Mouse (Mus musculus) megakaryocyte-erythroid progenitor cell, adult 5-6 weeks (primary cell): Measurements from ENCODE around the gene Arhgap10. TPM values are rescaled to one million over a fixed set of nuclear protein-coding genes. Genes with fewer than 3 reads are reported as not detected.
A peak's percentile ranks its signal among the peaks of the same experiment; 100 is the strongest.

Experiments
- ATAC-seq: replicated peaks from 2 replicates; pipeline ENCODE4 v1.8.0; 2016; ENCODE audit warnings: mild to moderate bottlenecking, inconsistent platforms; ENCODE audit not compliant: severe bottlenecking, poor library complexity, low FRiP score, low TSS enrichment
- total RNA-seq, 2 experiments: library from RNA; stranded (forward) in 1 of 2; stranded (reverse) in 1 of 2; fragments of 200-1000, 215-1000 nt in 1 of 2; fragments of >200 nt in 1 of 2; fragmentation: Nextera tagmentation in 1 of 2; gene quantifications; 2 replicates each; pipeline ENCODE4 v1.2.3; 2014 to 2017

Arhgap10 gene
- total RNA-seq, 2 experiments from 2014 or later = 13.3 to 18.2 TPM

DNA sequence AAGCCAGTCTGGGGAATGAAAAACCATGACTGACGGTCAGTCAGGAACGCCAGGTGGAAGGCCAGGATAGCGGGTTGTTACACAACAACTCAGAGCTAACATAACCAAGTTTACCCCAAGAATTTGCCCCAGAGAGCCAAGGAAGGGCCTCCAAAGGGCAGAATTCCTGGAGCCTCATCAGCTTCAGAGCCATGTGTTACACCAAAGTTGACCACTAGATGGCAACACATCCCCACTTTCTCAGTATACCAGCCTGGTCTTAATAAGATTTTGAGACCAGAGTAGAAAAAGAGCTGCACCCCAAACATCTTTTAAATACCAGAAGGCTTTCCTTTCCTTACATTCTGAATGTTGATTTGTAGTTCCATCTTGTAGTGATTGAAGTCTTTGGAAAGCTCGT is 98.0 kb downstream of the Arhgap10 start:
- ATAC-seq = peak; percentile 64

DNA sequence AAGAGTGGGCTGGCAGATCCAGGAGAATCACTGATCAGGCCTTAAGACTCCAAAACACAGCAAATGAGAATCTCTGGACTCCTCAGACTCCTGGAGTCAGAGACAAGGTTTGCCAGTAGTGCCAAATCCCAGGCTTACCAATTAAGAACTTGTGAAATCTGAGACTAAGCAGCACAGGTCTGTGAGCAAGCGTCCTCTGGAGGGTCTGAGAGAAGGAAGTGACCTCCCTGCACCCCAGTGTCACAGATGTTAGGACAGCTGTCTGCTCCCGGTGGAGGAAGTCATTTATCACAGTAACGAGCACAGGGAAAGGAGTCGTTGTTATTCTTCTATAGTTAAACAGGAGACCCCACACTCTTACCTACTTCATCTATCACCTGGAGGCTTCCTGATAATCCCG is 101.0 kb downstream of the Arhgap10 start:
- no peak for ATAC-seq

DNA sequence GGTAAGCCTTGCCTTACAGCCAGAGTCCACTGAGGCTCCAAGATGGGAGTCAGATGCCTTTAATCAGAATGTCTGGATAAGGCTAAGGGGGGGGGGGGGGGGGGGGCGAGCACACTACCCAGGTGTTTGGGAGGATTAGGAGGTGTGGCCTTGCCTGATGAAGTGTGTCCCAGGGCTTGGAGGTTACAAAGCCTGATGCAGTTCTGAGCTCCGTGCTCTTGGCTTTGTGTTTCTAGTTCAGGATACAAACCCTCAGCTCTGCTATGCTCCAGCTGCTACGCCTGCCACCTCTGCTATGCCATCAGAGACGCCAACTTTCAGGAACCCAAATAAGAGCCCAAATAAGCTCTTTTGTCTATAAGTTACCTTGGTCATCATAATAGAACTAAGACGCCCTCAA is 101.7 kb downstream of the Arhgap10 start:
- ATAC-seq = no peak

DNA sequence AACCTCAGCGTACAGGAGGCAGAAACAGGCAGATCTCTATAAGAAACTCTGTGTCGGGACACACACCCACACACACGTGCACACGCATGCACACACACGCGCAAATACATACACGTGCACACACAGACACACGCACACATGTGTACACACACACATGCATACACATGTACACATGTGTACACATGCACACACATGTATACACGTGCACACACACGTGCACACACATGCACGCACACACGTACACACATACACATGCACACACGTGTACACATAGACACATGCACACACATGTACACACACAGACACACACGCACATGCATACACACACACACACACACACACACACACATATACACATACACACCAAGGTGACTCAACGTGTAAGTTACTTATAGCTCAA is 106.5 kb downstream of the Arhgap10 start:
- no peak for ATAC-seq

DNA sequence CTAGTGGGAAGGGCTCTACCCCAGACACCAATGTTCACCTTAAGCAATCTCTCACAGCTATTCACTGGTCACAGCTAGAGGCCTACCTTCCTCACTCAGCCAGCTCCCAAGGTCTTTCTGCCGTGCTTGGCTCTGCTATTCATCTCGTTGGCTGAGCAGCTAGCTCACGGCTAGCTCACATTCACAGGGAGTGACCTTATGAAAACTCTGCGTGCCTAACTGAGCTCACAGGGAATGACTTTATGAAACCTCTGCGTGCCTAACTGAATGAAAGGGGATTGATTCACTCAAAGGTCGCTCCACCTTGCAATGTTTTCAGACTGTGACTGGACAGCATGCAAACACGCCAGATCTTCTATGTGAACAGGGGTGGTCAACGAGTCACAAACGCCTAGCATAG is 107.4 kb downstream of the Arhgap10 start:
- no peak for ATAC-seq

DNA sequence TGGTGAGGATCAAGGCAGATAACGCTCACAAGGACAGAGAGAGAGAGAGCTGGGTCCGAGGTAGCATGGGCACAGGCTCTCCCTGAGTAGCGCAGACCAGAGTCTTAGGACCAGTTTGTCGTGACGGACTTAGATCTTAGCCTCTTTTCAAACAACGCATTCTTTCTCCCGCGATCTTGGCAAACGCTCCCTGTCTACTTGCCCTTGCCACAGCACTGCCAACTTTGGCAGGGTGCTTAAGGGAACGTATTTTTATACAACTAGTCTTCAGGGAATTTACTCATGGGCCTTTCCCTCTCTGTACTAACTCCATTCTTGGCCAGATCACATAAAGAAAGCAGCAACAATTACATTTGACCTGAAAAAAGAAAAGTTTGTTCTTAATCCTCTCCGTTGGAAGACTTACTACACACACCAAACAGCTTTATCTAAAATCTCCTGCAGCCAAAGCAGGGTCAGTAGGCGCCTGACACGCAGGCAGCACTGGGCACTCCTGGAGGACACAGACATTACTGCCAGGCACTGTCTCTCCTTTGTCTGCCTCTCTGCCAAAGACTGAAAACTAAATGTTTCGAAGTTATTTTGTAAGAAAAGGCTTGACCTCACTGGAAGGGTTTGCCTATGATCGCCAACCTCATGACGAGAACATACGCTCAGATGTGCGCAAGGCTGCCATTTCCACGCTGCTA is 109.1 kb downstream of the Arhgap10 start:
- no peak for ATAC-seq

DNA sequence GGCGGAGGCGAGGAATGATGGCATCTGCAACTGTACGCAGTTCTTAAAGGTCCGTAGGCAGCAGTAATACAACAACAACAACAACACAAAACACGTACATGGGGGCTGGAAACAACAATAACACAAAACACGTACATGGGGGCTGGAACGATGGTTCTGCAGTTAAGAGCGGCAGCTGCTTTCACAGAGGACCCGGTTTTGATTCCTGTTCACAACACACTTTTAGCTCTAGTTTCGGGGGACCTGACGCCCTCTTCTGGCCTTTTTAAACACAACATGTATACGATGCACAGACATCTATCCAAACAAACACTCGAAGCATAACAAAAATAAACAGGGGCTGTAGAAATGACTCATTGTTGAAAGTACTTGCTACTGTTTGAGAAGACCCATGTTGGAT is 110.9 kb downstream of the Arhgap10 start:
- no peak for ATAC-seq

DNA sequence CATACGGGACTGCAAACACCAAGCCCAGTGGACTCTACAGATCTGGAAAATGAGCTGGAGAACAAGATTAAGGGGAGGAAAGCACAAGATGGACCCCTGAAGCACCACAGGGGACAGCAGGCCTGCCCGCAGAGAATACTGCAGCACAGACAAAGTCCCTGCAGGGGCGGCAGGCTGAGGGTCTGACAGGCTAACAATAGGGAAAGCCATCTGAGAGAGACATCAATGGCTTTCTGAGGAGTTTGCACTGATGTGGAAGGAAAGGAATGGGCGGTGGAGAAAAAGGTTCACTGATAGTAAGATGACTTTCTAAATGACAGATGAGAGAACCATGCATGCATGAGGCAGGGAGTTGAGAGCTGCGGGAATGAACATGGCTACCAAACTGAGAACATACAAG is 111.3 kb downstream of the Arhgap10 start:
- no peak for ATAC-seq

DNA sequence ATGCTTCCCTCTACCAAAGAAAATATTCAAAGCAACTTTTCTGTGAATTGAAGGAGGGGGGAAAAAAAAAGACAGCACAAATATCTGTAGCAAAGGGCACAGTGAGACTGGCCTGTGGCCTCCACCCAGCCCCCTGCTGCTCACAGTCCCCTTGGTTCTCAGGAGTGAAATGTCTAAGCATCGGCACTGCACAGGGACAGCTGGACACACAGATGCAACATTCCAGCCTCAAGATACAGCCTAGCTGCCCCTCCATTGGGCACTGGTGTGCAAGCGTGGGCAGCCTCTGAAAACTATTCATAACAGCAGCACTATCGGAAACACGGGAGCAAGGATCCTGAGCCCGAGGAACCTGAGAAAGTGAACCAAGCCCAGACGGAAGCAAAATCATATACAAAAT is 113.7 kb downstream of the Arhgap10 start:
- ATAC-seq = no peak

DNA sequence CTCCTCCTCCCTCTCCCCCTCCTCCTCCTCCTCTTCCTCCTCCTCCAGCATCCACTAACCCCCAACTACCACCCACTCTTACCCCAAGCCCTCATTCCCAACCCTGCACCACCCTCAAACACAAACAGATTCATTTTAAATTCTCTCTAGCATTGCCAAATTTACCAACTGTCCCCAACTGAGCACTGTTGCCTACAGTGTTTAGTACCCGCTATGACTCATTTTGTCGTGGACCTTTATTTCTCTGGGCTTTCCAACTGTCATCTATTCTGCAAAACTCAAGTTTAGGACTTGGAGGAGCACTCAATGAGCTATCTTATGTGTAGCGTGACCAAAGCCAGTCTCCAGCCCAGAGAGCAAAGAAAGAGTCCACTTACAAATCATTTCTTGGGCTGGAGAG is 115.8 kb downstream of the Arhgap10 start:
- ATAC-seq = no peak

DNA sequence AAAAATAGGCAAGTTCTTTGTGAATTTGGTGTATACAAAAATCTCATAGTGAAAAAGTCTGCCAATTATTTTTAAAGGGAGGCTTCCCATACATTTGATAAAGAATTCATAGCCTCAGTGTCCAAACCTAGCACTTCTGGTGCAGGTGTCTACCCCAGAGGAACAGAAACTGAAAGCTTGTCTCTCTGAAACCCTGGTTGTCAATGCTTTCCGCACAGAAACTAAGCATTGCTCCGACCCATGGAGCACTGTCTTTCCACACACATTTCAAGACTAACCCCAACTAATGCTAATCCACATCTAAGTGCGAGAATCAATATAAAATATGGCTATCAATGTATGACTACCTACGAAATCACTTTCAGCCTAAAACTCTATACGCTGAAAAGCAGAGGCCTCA is 116.6 kb downstream of the Arhgap10 start:
- ATAC-seq = no peak

DNA sequence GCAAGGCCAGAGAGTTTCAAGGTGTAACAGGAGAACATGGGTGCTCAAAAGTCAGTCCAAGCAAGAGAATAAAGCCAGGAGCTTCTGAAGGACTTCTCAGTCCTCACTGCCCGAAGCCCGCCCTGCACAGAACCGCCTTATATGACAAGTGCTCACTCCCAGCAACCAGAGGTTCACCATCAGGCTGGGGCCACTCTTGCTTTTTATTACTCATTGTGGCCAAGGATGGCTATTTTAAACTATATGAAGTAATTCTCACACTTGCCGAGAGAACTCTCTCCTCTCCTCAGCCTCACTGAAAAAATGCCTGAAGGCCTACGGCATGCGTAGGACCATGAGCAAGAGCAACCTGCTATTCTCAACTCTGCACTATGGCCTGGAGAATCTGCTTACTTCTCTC is 133.7 kb downstream of the Arhgap10 start:
- no peak for ATAC-seq

DNA sequence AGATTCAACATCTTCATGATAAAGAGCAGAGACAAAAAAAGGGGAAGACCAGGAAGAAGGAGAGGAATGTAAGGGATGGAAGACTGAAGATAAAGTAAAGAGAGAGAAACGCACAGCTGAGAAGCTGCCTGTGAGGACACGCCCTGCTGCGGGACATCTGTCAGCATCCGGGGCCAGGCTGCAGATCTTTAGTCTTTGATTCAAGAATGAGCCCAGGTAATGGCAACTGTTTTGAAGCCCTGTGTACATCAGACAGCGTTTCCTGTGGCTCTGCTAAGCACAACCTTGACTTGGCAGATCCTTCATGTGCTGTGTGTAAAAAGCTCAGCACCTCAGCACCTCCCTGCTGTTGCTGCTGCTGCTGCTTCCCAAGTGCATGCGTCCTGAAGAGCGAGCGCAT is 134.1 kb downstream of the Arhgap10 start:
- no peak for ATAC-seq

DNA sequence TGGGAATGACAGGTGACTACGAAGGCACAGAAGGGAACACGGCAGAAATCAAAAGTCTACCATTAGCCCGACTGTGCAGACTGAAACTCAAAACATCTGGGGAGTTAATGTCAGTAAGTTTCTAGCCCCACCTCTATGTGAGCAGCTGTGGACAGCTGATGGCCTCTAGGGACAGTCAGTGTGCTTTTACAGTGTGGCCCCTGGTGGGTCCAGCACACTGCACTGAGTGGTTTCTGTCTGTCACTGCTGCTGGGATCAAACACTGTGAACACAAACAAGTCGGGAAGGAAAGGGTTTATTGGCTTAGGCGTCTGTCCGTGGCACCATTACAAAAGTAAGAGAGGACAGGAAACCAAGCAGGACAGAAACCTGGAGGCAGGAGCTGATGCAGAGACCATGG is 136.9 kb downstream of the Arhgap10 start:
- no peak for ATAC-seq

DNA sequence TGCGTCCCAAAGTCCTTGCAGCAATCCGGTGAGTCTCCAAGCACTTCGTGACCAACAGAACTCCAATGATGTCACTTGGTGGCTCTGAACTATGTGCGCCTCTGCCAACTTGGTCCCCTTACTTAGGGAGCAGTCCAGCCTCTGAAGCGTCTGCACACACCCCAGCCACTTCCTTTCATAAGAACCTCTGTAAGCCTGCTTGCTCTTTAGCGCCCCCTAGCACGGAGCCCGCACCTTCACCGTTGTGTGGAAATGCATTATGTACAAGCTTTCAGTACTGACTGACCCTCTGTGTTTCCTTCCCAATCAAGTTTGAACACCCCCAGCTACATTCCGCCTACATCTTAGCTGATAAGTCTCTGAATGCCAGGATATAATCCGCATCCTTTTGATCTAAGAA is 138.5 kb downstream of the Arhgap10 start:
- ATAC-seq = peak; percentile 52; the same call in 1 of the 2 replicates

DNA sequence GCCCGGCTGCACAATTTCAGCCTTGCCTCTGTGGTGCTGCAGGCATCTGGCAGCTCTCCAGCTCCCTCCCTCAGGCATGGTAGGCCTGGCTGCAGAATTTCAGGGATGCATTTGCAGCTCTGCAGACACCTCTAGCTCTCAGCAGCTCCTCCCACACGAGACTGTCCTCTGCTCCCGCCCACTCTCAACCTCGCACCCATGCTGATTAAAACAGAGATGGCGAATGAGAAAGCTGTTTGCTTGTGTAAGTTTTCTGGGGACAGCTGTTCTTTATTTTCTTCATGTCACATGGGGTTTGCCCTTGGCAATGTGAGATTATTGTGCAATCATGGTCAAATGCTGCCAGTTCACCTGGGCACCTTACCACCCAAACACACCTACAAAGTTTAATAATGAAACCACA is 141.3 kb downstream of the Arhgap10 start:
- ATAC-seq = no peak

DNA sequence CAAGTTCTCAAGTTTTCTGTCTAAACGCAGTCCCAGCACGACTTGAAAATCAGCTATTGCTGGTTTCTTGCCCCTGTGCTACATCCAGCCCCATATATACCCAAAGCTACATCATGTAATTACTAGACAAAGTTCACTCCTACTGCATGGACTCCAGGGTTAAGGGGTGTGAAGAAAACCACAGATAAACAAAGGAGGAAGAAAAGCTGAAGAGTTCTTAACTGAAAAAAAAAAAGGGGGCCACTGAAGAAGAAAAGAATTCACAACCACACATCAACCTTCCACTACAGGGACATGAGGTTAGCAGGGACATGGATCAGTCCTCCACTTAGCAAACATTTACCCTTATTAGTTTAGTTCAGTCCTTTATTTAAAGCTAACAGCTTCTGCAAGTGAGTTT is 141.8 kb downstream of the Arhgap10 start:
- ATAC-seq = no peak

DNA sequence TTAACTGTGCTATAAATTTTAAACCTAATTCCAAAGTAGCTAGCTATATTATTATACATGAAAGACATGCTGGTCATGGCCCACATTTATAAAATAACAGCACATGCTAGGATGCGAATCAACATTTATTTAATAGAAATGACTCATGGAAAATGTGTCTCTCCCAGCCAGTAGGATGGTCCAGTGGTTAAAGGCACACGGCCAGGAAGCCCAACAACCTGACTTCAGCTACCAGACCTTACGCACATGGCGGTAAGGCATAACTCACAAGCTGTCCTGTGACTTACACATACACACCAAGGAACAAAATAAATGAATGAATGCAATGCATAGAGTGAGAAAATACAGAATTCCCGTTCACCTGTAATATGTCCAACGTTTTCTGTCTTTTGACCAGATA is 146.7 kb downstream of the Arhgap10 start:
- ATAC-seq = no peak

DNA sequence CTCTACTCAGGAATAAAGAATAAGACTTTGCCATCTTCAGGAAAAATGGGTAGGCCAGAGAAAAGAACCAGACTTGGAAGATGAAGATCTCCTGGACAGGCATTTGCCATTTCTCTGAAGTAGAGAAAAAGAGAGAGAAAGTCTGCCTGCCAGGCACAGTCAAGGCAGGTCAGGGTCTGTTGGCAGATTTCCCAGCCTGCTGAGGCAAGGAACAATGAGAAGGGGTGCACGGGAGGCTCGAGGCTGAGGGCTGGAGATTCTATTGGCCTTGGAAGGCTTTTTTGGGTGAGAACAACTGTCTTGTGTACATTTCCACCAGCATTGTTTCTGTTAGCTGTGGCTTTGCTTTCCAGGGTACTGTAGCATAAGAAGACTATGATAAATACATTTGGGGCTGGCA is 147.4 kb downstream of the Arhgap10 start:
- ATAC-seq = no peak

DNA sequence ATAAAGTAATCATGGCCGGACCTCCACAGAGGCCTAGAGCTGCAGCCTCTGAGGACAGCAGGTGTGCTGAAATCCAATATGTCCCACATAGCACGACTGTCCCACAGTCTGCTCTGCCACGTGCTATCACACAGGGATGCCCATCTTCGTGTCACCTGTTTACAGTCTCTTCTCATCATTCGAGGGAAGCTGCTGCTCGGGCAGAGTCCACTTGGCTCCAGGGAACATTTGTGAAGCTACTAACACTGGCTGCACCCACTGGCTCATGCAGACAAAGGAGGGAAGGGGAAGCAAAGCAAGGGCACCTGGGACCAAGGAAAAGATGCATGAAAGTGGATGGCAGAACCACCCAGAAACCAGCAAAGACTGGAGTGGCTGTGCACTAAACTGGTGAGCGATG is 148.1 kb downstream of the Arhgap10 start:
- no peak for ATAC-seq

DNA sequence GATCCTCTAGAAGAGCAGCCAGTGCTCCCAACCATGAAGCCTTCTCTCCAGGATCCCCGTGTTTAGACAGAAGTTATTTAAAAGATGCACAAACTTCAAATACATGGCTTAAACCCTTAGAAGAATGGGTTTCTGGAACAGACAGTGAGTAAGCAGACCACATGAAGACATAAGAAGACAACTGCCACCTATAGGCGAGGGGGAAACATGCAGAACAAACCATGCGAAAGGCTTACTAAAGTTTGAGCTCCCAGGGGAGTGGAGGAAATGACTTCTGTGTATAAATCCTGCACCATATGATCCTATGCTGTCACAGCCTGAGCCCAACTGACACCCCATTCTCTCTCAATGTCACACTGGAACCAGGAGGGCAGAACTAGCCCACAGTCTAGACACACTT is 150.7 kb downstream of the Arhgap10 start:
- ATAC-seq = 0 out of 2 replicates have a peak, but pooled peaks have one; percentile 47

DNA sequence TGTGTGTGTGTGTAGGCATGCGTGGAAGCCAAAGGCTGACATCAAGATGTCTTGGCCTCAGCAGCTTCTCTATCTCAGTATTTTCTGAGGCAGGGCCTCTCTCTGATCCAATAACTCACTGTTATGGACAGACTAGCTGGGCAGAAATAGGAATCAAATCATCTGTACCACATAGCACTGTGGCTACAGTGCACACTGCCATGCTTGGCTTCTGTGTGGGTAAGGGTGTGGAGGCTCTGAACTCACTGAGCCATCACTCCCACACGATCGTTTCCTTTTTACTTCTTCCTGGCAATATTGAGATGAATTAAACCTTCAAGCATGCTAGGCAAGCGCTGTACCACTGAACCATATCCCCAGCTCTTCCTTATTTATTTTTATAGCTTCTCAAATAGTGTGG is 151.3 kb downstream of the Arhgap10 start:
- ATAC-seq = no peak
